Comparison of ENCODE assay signal across 16 mouse cellular contexts in genomic region chr5:54358221-54358620, GRCm38 (mm10).
"Had no signal": no experiment of that assay in that cellular context is flagged by ENCODE, and none has a peak within 500 bp of the region (broad histone marks: within the 10 kb centered on the region; RNA-seq: fewer than 3 reads in every experiment).

No protein-coding gene starts in this region.

- H3K4me2 ChIP-seq: liver, embryonic 12.5 days; lung, embryonic 15.5 days; midbrain, embryonic 13.5 days; midbrain, embryonic 15.5 days; neural tube, embryonic 12.5 days had no signal

- DNase-seq: lung, adult 2 months; lung, postnatal 14 days; lung, postnatal 36 days; right cerebral cortex, postnatal 14 days; thymus, adult 18-20 months; thymus, postnatal 14 days; thymus, postnatal 36 days had no signal

- H3K27me3 ChIP-seq: liver, embryonic 12.5 days; lung, embryonic 15.5 days; megakaryocyte, embryonic 14.5 days; midbrain, embryonic 13.5 days; midbrain, embryonic 15.5 days; neural tube, embryonic 12.5 days had no signal

- H3K4me3 ChIP-seq: liver, embryonic 12.5 days; lung, embryonic 15.5 days; megakaryocyte, embryonic 14.5 days; midbrain, embryonic 13.5 days; midbrain, embryonic 15.5 days; neural tube, embryonic 12.5 days had no signal

- H3K9ac ChIP-seq: liver, embryonic 12.5 days; liver, embryonic 14.5 days; lung, embryonic 15.5 days; midbrain, embryonic 13.5 days; midbrain, embryonic 15.5 days; neural tube, embryonic 12.5 days had no signal

- H3K4me1 ChIP-seq: liver, embryonic 12.5 days; lung, embryonic 15.5 days; megakaryocyte, embryonic 14.5 days; midbrain, embryonic 13.5 days; midbrain, embryonic 15.5 days; neural tube, embryonic 12.5 days had no signal

- ATAC-seq: liver, embryonic 12.5 days; lung, postnatal 0 days; midbrain, embryonic 13.5 days; midbrain, embryonic 15.5 days had no signal

- H3K36me3 ChIP-seq: liver, embryonic 12.5 days; lung, embryonic 15.5 days; midbrain, embryonic 13.5 days; midbrain, embryonic 15.5 days; neural tube, embryonic 12.5 days had no signal

- H3K27ac ChIP-seq: liver, embryonic 12.5 days; liver, embryonic 14.5 days; lung, embryonic 15.5 days; macrophage; midbrain, embryonic 13.5 days; midbrain, embryonic 15.5 days; neural tube, embryonic 12.5 days had no signal

- H3K9me3 ChIP-seq: liver, embryonic 12.5 days; lung, embryonic 15.5 days; megakaryocyte, embryonic 14.5 days; midbrain, embryonic 13.5 days; midbrain, embryonic 15.5 days; neural tube, embryonic 12.5 days had no signal
